Mouse (Mus musculus) left cerebral cortex, adult 18-20 months (tissue): ENCODE data around the gene Agrp. TPM values are rescaled to one million over a fixed set of nuclear protein-coding genes. Genes with fewer than 3 reads are reported as not detected.

Experiments
- DNase-seq, 2 experiments: peaks; one replicate each; pipeline ENCODE4 v3.0.0; 2021 to 2022; ENCODE audit warnings: low spot score in 2 of 2, mixed read lengths in 1 of 2
- microRNA-seq, 2 experiments: library from miRNA; unstranded; fragments of <30 nt; microRNA quantifications; one replicate each; pipeline ENCODE4 v1.2.0; 2021
- total RNA-seq, 2 experiments: library from RNA; stranded (reverse); gene quantifications; 2 replicates each; pipeline ENCODE4 v1.2.3; 2021

Gene Agrp
- total RNA-seq, 2 experiments from 2014 or later = not detected

DNA sequence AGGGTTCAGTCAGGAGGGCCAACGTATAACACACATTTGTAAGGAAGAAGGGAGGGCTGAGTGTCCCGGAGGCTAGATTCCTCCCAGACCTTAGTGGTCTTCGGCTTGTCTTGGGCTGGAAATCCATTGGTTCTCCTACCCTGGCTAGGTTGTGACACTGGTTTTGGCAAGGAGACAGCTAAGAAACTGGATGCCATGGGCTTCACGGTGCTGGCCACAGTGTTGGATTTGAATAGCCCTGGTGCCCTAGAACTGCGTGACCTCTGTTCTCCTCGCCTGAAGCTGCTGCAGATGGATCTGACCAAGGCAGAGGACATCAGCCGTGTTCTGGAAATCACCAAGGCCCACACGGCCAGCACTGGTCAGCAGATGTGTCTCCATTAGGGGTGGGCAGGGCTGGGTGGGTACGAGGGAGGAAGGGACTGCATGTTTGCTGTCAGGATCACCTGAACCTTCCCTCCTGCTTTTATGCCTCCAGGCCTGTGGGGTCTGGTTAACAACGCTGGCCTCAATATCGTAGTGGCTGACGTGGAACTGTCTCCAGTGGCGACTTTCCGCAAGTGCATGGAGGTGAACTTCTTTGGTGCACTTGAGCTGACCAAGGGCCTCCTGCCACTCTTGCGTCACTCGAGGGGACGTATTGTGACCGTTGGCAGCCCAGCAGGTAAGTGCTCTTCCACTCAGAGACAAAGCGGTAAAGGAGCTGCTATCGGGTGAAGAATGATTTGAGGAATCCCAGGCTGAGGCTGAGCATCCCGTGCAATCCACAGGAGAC lies 115.0 kb downstream of the Agrp start:
- no peak for DNase-seq

GRCm38 (mm10) chr8:105521061-105521460 lies 116.1 kb downstream of the Agrp start:
- DNase-seq = no peak

DNA sequence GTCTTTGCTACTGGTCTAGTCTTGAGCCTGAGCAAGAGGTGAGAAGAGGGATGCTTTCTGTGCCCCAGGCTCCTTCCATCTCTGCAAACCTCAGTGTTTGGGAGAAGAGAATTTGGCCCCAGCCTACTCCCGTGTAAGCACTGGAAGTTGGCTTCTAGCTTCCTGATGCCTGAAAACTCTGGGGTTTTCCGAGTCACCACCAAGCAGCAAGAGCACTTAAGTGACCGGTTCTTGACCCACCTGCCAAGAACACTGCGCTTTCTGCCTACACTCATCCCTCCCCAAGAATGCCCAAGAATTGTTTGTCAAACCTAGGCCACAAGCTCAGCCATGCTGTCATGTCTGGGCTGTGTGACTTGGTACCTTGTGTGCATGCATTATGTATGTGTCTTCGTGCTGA lies 116.7 kb downstream of the Agrp start:
- no peak for DNase-seq

- no peak for DNase-seq
These were observed 117.6 kb downstream of the Agrp start for GRCm38 (mm10) chr8:105519591-105519990.

DNA sequence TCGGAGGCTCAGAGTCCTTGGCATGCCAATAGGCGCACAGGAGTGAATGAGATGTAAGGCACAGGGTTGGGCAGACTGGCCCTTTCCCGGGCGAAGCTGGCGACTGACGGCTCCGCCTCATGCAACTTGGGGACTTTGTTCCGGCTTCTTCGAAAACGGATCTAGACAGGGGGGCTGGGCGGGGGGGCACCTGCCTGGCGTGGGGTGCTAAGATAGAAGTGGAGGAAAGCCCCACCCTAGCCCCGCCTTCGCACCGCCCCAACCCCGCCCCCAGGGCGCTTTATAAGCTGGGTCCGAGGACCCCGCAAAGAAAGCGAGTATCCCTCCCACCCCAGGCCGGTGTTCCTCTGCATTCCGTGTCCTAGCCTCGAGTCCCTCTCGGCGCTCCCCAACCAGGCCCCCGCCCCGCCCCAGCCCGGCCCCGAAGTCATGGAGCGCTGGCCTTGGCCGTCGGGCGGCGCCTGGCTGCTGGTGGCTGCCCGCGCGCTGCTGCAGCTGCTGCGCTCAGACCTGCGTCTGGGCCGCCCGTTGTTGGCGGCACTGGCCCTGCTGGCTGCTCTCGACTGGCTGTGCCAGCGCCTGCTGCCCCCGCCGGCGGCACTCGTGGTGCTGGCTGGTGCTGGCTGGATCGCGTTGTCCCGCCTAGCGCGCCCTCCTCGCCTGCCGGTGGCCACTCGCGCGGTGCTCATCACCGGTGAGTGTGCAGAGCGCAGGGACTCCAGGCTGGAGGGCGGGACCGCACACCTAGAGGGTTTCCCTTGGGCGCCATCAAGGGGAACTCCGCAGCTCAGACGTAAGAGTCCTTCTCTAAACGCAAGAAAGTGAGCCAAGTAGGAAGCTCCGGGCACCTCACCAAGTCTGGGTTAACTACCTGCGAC lies 118.5 kb downstream of the Agrp start, which contains the start of gene Hsd11b2:
Hsd11b2 (plus strand) TSS at position 320 of the 878 bp plus-strand sequence.
- DNase-seq = peak; percentile 18 to 50

- no peak for DNase-seq
These were observed 119.8 kb downstream of the Agrp start for GRCm38 (mm10) chr8:105517346-105517745.

Small RNA genes within 50 kb of the gene (microRNA-seq; reads per million reads assigned to microRNA genes)
- 0.75 to 0.85 reads per million in 2 experiments for gene Mir1966

Other genes starting within 250 kb of the Agrp start
- gene Kctd19, start 223.9 kb downstream of the Agrp start, total RNA-seq = not detected
- under 1 TPM; 0.19 to 0.42 TPM for gene Lrrc36, start 223.8 kb downstream of the Agrp start, total RNA-seq
- 10 to 100 TPM; 47.0 to 48.3 TPM for gene Tppp3, start 165.9 kb downstream of the Agrp start, total RNA-seq
- 10 to 100 TPM; 41.8 to 42.5 TPM for gene Zdhhc1, start 140.5 kb downstream of the Agrp start, total RNA-seq
- not detected for gene Hsd11b2, start 118.6 kb downstream of the Agrp start, total RNA-seq
- 100 to 1,000 TPM; 306 to 326 TPM for gene Atp6v0d1, start 71.3 kb downstream of the Agrp start, total RNA-seq
- 10 to 100 TPM; 70.6 to 84.6 TPM for gene Ripor1, start 32.1 kb downstream of the Agrp start, total RNA-seq
- 10 to 100 TPM; 68.0 to 68.4 TPM for gene Ctcf, start 825 bp downstream of the Agrp start, total RNA-seq
- gene Carmil2, start 48.9 kb upstream of the Agrp start, total RNA-seq = 10 to 100 TPM; 60.0 to 64.6 TPM
- 10 to 100 TPM; 53.7 to 57.3 TPM for gene Acd, start 63.7 kb upstream of the Agrp start, total RNA-seq
- 10 to 100 TPM; 41.2 to 46.1 TPM for gene Pard6a, start 63.8 kb upstream of the Agrp start, total RNA-seq
- gene 4933405L10Rik, start 70.3 kb upstream of the Agrp start, total RNA-seq = under 1 TPM in 1 of 2 experiments, not detected in 1; 0.49 TPM
- 10 to 100 TPM in 1 of 2 experiments, 1 to 10 TPM in 1; 9.5 to 11.2 TPM for gene Enkd1, start 70.8 kb upstream of the Agrp start, total RNA-seq
- gene Gfod2, start 121.3 kb upstream of the Agrp start, total RNA-seq = 10 to 100 TPM; 23.4 to 23.5 TPM
- 10 to 100 TPM; 22.6 to 22.9 TPM for gene Ranbp10, start 190.0 kb upstream of the Agrp start, total RNA-seq
- gene Tsnaxip1, start 190.3 kb upstream of the Agrp start, total RNA-seq = under 1 TPM in 1 of 2 experiments, not detected in 1; 0.26 TPM
- 10 to 100 TPM; 14.1 to 18.1 TPM for gene Cenpt, start 215.9 kb upstream of the Agrp start, total RNA-seq
- gene Thap11, start 217.7 kb upstream of the Agrp start, total RNA-seq = 10 to 100 TPM; 40.8 to 41.6 TPM
- 10 to 100 TPM; 24.8 to 29.0 TPM for gene Nutf2, start 223.2 kb upstream of the Agrp start, total RNA-seq
- 10 to 100 TPM; 62.8 to 65.0 TPM for gene Edc4, start 243.5 kb upstream of the Agrp start, total RNA-seq